Mouse (Mus musculus) thymus, adult 2 months (tissue): ENCODE data around the gene Ripply2. TPM values are rescaled to one million over a fixed set of nuclear protein-coding genes. Genes with fewer than 3 reads are reported as not detected.

Experiments
- DNase-seq: peaks from one replicate; pipeline ENCODE4 v3.0.0; 2021
- H3K27ac ChIP-seq: fragments of 200-500 bp; 2 replicates; pipeline ENCODE4 v1.5.1; 2012; ENCODE audit warnings: low read length, control low read depth; ENCODE audit not compliant: control insufficient read depth, insufficient read depth
- H3K27me3 ChIP-seq: fragments of 200-500 bp; 2 replicates; pipeline ENCODE4 v1.6.1; 2012; ENCODE audit warnings: mild to moderate bottlenecking, low read length, moderate library complexity, mixed read lengths; ENCODE audit not compliant: control insufficient read depth, insufficient read depth
- H3K36me3 ChIP-seq: fragments of 200-500 bp; 2 replicates; pipeline ENCODE4 v1.6.1; 2012; ENCODE audit warnings: mild to moderate bottlenecking, low read length, moderate library complexity; ENCODE audit not compliant: control insufficient read depth, insufficient read depth
- H3K4me1 ChIP-seq: fragments of 200-500 bp; replicated peaks from 2 replicates; pipeline ENCODE4 v1.6.1; 2012; ENCODE audit warnings: low read length; ENCODE audit not compliant: control insufficient read depth, insufficient read depth
- H3K4me3 ChIP-seq: fragments of 200-500 bp; 2 replicates; pipeline ENCODE4 v1.5.1; 2012; ENCODE audit warnings: mild to moderate bottlenecking, low read length, control low read depth, moderate library complexity; ENCODE audit not compliant: control insufficient read depth, insufficient read depth
- CTCF ChIP-seq: fragments of 200-500 bp; IDR thresholded peaks from 2 replicates; pipeline ENCODE4 v1.5.1; 2012; ENCODE audit warnings: mild to moderate bottlenecking, control low read depth, low read length, moderate library complexity, borderline replicate concordance; ENCODE audit not compliant: control insufficient read depth, poor library complexity, insufficient read depth; ENCODE audit errors: extremely low read depth
- POLR2A ChIP-seq: fragments of 200-500 bp; IDR thresholded peaks from 2 replicates; pipeline ENCODE4 v1.6.1; 2012; ENCODE audit warnings: mild to moderate bottlenecking, low read length, control low read depth, moderate library complexity; ENCODE audit not compliant: control insufficient read depth, poor library complexity, insufficient read depth; ENCODE audit errors: extremely low read depth
- WGBS: fragments of 180-500 bp; shearing (Covaris S2); methylation state at CpG from one replicate; pipeline ENCODE4 v1.1.7; 2018; 5-methylcytosine and 5-hydroxymethylcytosine counted together
- polyA plus RNA-seq: library from polyadenylated mRNA; depleted of rRNA; stranded (reverse); fragments of >200 nt; gene quantifications from 2 replicates; pipeline ENCODE4 v1.2.3, GENCODE M21; 2012

The Ripply2 gene
- polyA plus RNA-seq, 1 experiment: 0.78 TPM

GRCm38 (mm10) chr9:86981551-86981950 is 33.8 kb upstream of the Ripply2 start:
- 5% methylated on average over 10 of the region's 10 CpGs for WGBS
- Histone ChIP-seq H3K36me3 (no peaks in the 10 kb centered on the region), H3K27ac (no peak overlapping the region), H3K4me3 (no peak overlapping the region), H3K4me1 (no peaks in the 10 kb centered on the region), H3K27me3 (no peaks in the 10 kb centered on the region)
- TF ChIP-seq POLR2A (no peak), CTCF (no peak)
- no peak for DNase-seq

GRCm38 (mm10) chr9:86984583-86984982 is 30.8 kb upstream of the Ripply2 start:
- DNase-seq: no peak
- no peaks in the 10 kb centered on the region for H3K4me1 ChIP-seq
- no peak overlapping the region for H3K27ac ChIP-seq
- no peaks in the 10 kb centered on the region for H3K27me3 ChIP-seq
- H3K36me3 ChIP-seq: no peaks in the 10 kb centered on the region
- WGBS: 73% methylated on average over 3 of the region's 3 CpGs
- no peak overlapping the region for H3K4me3 ChIP-seq
- TF ChIP-seq CTCF (no peak), POLR2A (no peak)

GRCm38 (mm10) chr9:86985105-86985504 is 30.2 kb upstream of the Ripply2 start:
- Histone ChIP-seq H3K4me3 (no peak overlapping the region), H3K27me3 (no peaks in the 10 kb centered on the region), H3K27ac (no peak overlapping the region), H3K4me1 (no peaks in the 10 kb centered on the region), H3K36me3 (no peaks in the 10 kb centered on the region)
- DNase-seq: no peak
- WGBS: 69% methylated on average over 6 of the region's 6 CpGs
- no peak for TF ChIP-seq CTCF
- no peak for TF ChIP-seq POLR2A

- Histone ChIP-seq H3K36me3 (no peaks in the 10 kb centered on the region), H3K27ac (no peak overlapping the region), H3K27me3 (no peaks in the 10 kb centered on the region), H3K4me3 (no peak overlapping the region), H3K4me1 (no peaks in the 10 kb centered on the region)
- no peak for TF ChIP-seq POLR2A
- TF ChIP-seq CTCF: no peak
- no peak for DNase-seq
- WGBS: 76% methylated on average over 7 of the region's 7 CpGs
Observed at GRCm38 (mm10) chr9:86986703-86987296, 28.5 kb upstream of the Ripply2 start.

GRCm38 (mm10) chr9:86989822-86990221 is 25.5 kb upstream of the Ripply2 start:
- H3K27ac ChIP-seq: no peak overlapping the region
- no peaks in the 10 kb centered on the region for H3K36me3 ChIP-seq
- DNase-seq: no peak
- no peak for TF ChIP-seq POLR2A
- no peak for TF ChIP-seq CTCF
- no peaks in the 10 kb centered on the region for H3K27me3 ChIP-seq
- no peaks in the 10 kb centered on the region for H3K4me1 ChIP-seq
- no peak overlapping the region for H3K4me3 ChIP-seq

- DNase-seq: no peak
- H3K27ac ChIP-seq: no peak overlapping the region
- H3K4me1 ChIP-seq: no peaks in the 10 kb centered on the region
- H3K36me3 ChIP-seq: no peaks in the 10 kb centered on the region
- no peaks in the 10 kb centered on the region for H3K27me3 ChIP-seq
- 81% methylated on average over 8 of the region's 8 CpGs for WGBS
- no peak overlapping the region for H3K4me3 ChIP-seq
- TF ChIP-seq POLR2A (no peak), CTCF (no peak)
Observed at GRCm38 (mm10) chr9:86991758-86992157, 23.6 kb upstream of the Ripply2 start.

- Histone ChIP-seq H3K36me3 (no peaks in the 10 kb centered on the region), H3K4me3 (no peak overlapping the region), H3K27me3 (no peaks in the 10 kb centered on the region), H3K4me1 (no peaks in the 10 kb centered on the region), H3K27ac (no peak overlapping the region)
- no peak for DNase-seq
- 55% methylated on average over 3 of the region's 3 CpGs for WGBS
- TF ChIP-seq CTCF (no peak), POLR2A (no peak)
Observed at GRCm38 (mm10) chr9:86997046-86997691, 18.2 kb upstream of the Ripply2 start.
